Mouse (Mus musculus) lung, embryonic 14.5 days (tissue): Measurements from ENCODE around the gene Speer4f2. TPM values are rescaled to one million over a fixed set of nuclear protein-coding genes. Genes with fewer than 3 reads are reported as not detected.
A peak's percentile ranks its signal among the peaks of the same experiment; 100 is the strongest.
"Not testable (repeated sequence)": the region's sequence is repeated elsewhere in the genome, so short reads cannot be mapped to it uniquely, and the experiment has no call there.

ENCODE experiments used
- ATAC-seq: fragments of 200-750 bp; cut with Nextera tagmentation; 2 replicates; pipeline ENCODE4 v1.8.0; 2017; ENCODE audit warnings: mild to moderate bottlenecking, moderate TSS enrichment, moderate library complexity; ENCODE audit not compliant: insufficient read depth
- DNase-seq: peaks from one replicate; pipeline ENCODE4 v3.0.0-alpha.2; 2015
- H3K27ac ChIP-seq: fragments of 300-500 bp; sonication (generic); 2 replicates; pipeline ENCODE4 v1.5.1; 2014; ENCODE audit warnings: low read depth, mild to moderate bottlenecking, moderate library complexity
- H3K27me3 ChIP-seq: fragments of 300-500 bp; sonication (generic); 2 replicates; pipeline ENCODE4 v1.6.1; 2014; ENCODE audit warnings: low read length, control low read depth; ENCODE audit not compliant: insufficient read depth
- H3K36me3 ChIP-seq: fragments of 300-500 bp; sonication (generic); 2 replicates; pipeline ENCODE4 v1.6.1; 2014; ENCODE audit warnings: control low read depth; ENCODE audit not compliant: insufficient read depth
- H3K4me1 ChIP-seq: fragments of 300-500 bp; sonication (generic); 2 replicates; pipeline ENCODE4 v1.6.1; 2014; ENCODE audit warnings: antibody characterized with exemption, control low read depth; ENCODE audit not compliant: insufficient read depth
- H3K4me2 ChIP-seq: fragments of 300-500 bp; sonication (generic); 2 replicates; pipeline ENCODE4 v1.6.1; 2014; ENCODE audit warnings: mild to moderate bottlenecking
- H3K4me3 ChIP-seq: fragments of 300-500 bp; sonication (generic); 2 replicates; pipeline ENCODE4 v1.5.1; 2014; ENCODE audit warnings: low read depth, low read length
- H3K9ac ChIP-seq: fragments of 300-500 bp; sonication (generic); 2 replicates; pipeline ENCODE4 v1.6.1; 2014
- H3K9me3 ChIP-seq: fragments of 300-500 bp; sonication (generic); 2 replicates; pipeline ENCODE4 v1.6.1; 2016; ENCODE audit warnings: low read depth, low read length, control low read depth
- CTCF ChIP-seq: IDR thresholded peaks from 2 replicates; pipeline ENCODE4 v1.5.1; 2016; ENCODE audit warnings: antibody characterized with exemption, low read depth
- WGBS: fragments of 180-500 bp; shearing (Covaris S2); extraction: QIAGEN DNeasy Blood & Tissue Kit; methylation state at CpG from one replicate; pipeline ENCODE4 v1.1.7; 2014; 5-methylcytosine and 5-hydroxymethylcytosine counted together
- polyA plus RNA-seq: library from polyadenylated mRNA; unstranded; fragments of >200 nt; fragmentation: Nextera tagmentation; extraction: Ambion mirVana; gene quantifications from 2 replicates; pipeline ENCODE4 v1.2.1, GENCODE M21; 2014

Gene Speer4f2
- polyA plus RNA-seq: not detected in 2 replicates

- not testable (repeated sequence) for H3K4me3 ChIP-seq, H3K4me1 ChIP-seq, H3K36me3 ChIP-seq, H3K27ac ChIP-seq, H3K27me3 ChIP-seq, H3K9me3 ChIP-seq, ATAC-seq, H3K9ac ChIP-seq, DNase-seq, H3K4me2 ChIP-seq
- WGBS: 82% methylated on average over 1 of the region's 1 CpGs
These were observed at the start of gene Speer4f2 for GRCm38 (mm10) chr5:17372880-17373279. Gene Speer4f2, plus strand, starts transcription at chr5:17373180.

- H3K36me3 ChIP-seq: no peaks in the 10 kb centered on the region
- no peak overlapping the region for H3K27ac ChIP-seq
- peak; percentile 9 for DNase-seq
- no peak for ATAC-seq
- H3K4me2 ChIP-seq: no peak overlapping the region
- no peak overlapping the region for H3K9ac ChIP-seq
- no peaks in the 10 kb centered on the region; the same call in 1 of the 2 replicates for H3K4me1 ChIP-seq
- no peak for TF ChIP-seq CTCF
- no peaks in the 10 kb centered on the region; the same call in 1 of the 2 replicates for H3K9me3 ChIP-seq
- H3K4me3 ChIP-seq: no peak overlapping the region
- H3K27me3 ChIP-seq: no peaks in the 10 kb centered on the region
- 19% methylated on average over 2 of the region's 2 CpGs for WGBS
These were observed 43.9 kb upstream of the Speer4f2 start for GRCm38 (mm10) chr5:17328946-17329566.

GRCm38 (mm10) chr5:17334836-17335235 is 38.1 kb upstream of the Speer4f2 start:
- no peak overlapping the region for H3K4me2 ChIP-seq
- H3K4me1 ChIP-seq: no peaks in the 10 kb centered on the region; the same call in 1 of the 2 replicates
- 55% methylated on average over 1 of the region's 1 CpGs for WGBS
- DNase-seq: no peak
- H3K9me3 ChIP-seq: no peaks in the 10 kb centered on the region
- TF ChIP-seq CTCF: no peak
- H3K36me3 ChIP-seq: no peaks in the 10 kb centered on the region
- H3K4me3 ChIP-seq: no peak overlapping the region
- no peak overlapping the region for H3K27ac ChIP-seq
- no peaks in the 10 kb centered on the region for H3K27me3 ChIP-seq
- no peak for ATAC-seq
- no peak overlapping the region for H3K9ac ChIP-seq

DNA sequence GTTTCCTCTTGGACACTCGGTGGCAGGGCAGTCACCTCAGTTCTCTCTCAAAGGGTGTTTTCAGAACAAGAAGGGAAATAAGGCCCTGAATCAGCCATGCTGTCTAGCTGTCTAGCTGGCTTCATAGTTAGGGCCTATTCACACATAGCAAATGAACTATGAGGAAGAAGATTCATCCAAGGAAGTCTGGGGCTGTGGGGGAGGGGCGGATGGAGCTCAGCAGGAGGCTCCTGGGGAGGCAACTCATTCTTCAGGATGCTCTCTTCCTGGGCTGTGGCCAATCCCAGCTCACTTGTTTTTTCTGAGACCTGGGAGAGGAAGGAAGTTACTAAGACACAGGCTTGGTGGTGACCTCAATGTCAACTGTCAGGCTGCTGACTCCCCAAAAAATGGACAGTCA is 27.2 kb upstream of the Speer4f2 start:
- not testable (repeated sequence) for H3K27ac ChIP-seq, H3K4me2 ChIP-seq, H3K9me3 ChIP-seq, H3K36me3 ChIP-seq, H3K4me3 ChIP-seq, H3K9ac ChIP-seq, H3K27me3 ChIP-seq, ATAC-seq, H3K4me1 ChIP-seq, DNase-seq
- WGBS: 43% methylated on average over 2 of the region's 2 CpGs

DNA sequence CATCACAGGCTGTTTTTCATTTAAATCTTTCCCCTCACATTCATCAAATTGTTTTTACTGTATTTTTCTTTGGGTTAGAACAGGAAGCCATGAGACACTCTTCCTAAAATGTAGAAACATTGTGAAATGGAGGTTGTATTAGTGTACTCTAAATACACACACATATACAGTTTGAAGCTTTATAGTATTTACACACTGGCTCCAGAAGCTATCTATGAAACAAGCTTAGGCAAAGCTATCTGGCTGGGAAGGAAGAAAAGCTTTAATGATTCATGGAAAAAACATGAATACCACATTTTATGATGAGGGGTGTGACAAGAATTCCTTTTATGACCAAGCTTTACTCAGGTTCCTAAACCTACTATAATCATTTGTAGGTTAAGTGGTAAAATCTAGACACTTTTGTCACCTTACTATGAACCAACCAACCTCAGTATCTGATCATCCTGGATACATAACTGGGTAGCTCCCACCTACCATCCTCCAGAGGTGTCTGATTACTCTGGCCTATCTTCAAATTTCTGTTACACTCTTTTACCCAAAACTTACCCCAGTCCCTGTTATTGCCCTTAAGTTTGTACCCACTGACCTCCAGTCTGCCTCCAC is 13.5 kb upstream of the Speer4f2 start:
- no peak overlapping the region for H3K4me3 ChIP-seq
- H3K9me3 ChIP-seq: no peaks in the 10 kb centered on the region
- no peak for ATAC-seq
- no peaks in the 10 kb centered on the region for H3K4me1 ChIP-seq
- H3K4me2 ChIP-seq: no peak overlapping the region
- no peak overlapping the region for H3K9ac ChIP-seq
- no peaks in the 10 kb centered on the region for H3K36me3 ChIP-seq
- no peak for TF ChIP-seq CTCF
- no peak overlapping the region for H3K27ac ChIP-seq
- H3K27me3 ChIP-seq: no peaks in the 10 kb centered on the region
- DNase-seq: no peak

GRCm38 (mm10) chr5:17389926-17390325 is 16.9 kb downstream of the Speer4f2 start:
- no peak overlapping the region for H3K4me3 ChIP-seq
- no peaks in the 10 kb centered on the region for H3K36me3 ChIP-seq
- DNase-seq (peak; percentile 45), ATAC-seq (peak; percentile 82; the same call in 1 of the 2 replicates)
- 0 out of 2 replicates have a peak, but pooled peaks cover 4% of the 10 kb centered on the region for H3K4me1 ChIP-seq
- H3K9me3 ChIP-seq: no peaks in the 10 kb centered on the region
- WGBS: 28% methylated on average over 7 of the region's 7 CpGs
- no peak for TF ChIP-seq CTCF
- peak overlapping the region; percentile 27; the same call in 1 of the 2 replicates for H3K4me2 ChIP-seq
- no peak overlapping the region for H3K9ac ChIP-seq
- no peaks in the 10 kb centered on the region for H3K27me3 ChIP-seq
- no peak overlapping the region for H3K27ac ChIP-seq

- no peak for TF ChIP-seq CTCF
- Histone ChIP-seq H3K27ac (no peak overlapping the region), H3K9me3 (no peaks in the 10 kb centered on the region), H3K4me1 (0 out of 2 replicates have a peak, but pooled peaks cover 4% of the 10 kb centered on the region), H3K9ac (no peak overlapping the region), H3K27me3 (no peaks in the 10 kb centered on the region), H3K4me2 (no peak overlapping the region), H3K4me3 (no peak overlapping the region), H3K36me3 (no peaks in the 10 kb centered on the region)
- peak; percentile 4 for DNase-seq
- ATAC-seq: no peak
- WGBS: 46% methylated on average over 1 of the region's 1 CpGs
These were observed 18.2 kb downstream of the Speer4f2 start for GRCm38 (mm10) chr5:17391207-17391606.
